Mouse (Mus musculus): ENCODE data around the gene D5Ertd579e. TPM values are rescaled to one million over a fixed set of nuclear protein-coding genes. Genes with fewer than 3 reads are reported as not detected.

Gene D5Ertd579e
- total and polyA plus RNA-seq, 2 experiments from 2014 or later, result 34.2 to 71.1 TPM

DNA sequence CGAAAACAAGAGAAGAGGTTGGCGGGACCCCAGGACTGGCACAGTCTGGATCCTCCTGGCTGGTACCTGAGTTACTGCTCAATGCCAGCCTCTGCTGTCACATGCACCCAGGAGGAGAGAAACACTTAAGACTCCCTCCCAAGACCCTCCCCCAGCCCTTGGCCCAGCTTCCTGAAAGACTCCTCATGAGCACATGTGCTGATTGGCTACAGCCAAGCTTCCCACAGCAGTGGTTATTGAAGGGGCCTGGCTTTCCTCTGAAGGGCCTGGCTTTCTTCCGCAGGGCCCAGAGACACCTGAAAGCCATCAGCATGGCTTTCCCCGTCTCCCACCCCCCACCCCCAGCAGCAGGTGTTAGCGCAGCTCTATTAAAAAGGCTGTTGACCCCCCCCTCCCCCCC, 102.6 kb downstream of the D5Ertd579e start, which contains the start of gene Tbc1d14:
Tbc1d14 (minus strand) TSS at position 101 of the 400 bp plus-strand sequence.
- WGBS, result 84% methylated on average over 5 of the region's 5 CpGs
- Histone ChIP-seq H3K36me3 (ENCODE audit: insufficient read depth, low read length) (no peaks in the 10 kb centered on the region), H3K4me3 (ENCODE audit: low read depth, low read length) (no peak within 1 kb of the TSS), H3K27ac (ENCODE audit: low read depth, low read length) (no peak within 1 kb of the TSS), H3K9ac (replicated peaks; ENCODE audit: low read length, poor library complexity, severe bottlenecking) (no peak within 1 kb of the TSS), H3K4me2 (ENCODE audit: low read depth, low read length, poor library complexity, severe bottlenecking) (no peak within 1 kb of the TSS), H3K27me3 (ENCODE audit: insufficient read depth, low read length) (no peaks in the 10 kb centered on the region), H3K4me1 (ENCODE audit: insufficient read depth, low read length) (no peaks in the 10 kb centered on the region), H3K9me3 (ENCODE audit: low read length) (no peaks in the 10 kb centered on the region)
- ATAC-seq (ENCODE audit: low FRiP score), result no peak
- TF ChIP-seq CTCF (IDR thresholded peaks at IDR 0.05), result no peak
- DNase-seq (ENCODE audit: low spot score), result no peak

- H3K27me3 ChIP-seq (ENCODE audit: insufficient read depth, low read length), result no peaks in the 10 kb centered on the region
- H3K9me3 ChIP-seq (ENCODE audit: low read length), result no peaks in the 10 kb centered on the region
- TF ChIP-seq CTCF (IDR thresholded peaks at IDR 0.05), result no peak
- ATAC-seq (ENCODE audit: low FRiP score) (no peak), DNase-seq (ENCODE audit: low spot score) (no peak)
- 72% methylated on average over 5 of the region's 5 CpGs for WGBS
- no peak overlapping the region for H3K4me3 ChIP-seq (ENCODE audit: low read depth, low read length)
- H3K36me3 ChIP-seq (ENCODE audit: insufficient read depth, low read length), result no peaks in the 10 kb centered on the region
- H3K4me2 ChIP-seq (ENCODE audit: low read depth, low read length, poor library complexity, severe bottlenecking), result no peak overlapping the region
- no peaks in the 10 kb centered on the region for H3K4me1 ChIP-seq (ENCODE audit: insufficient read depth, low read length)
- no peak overlapping the region for H3K27ac ChIP-seq (ENCODE audit: low read depth, low read length)
- H3K9ac ChIP-seq (replicated peaks; ENCODE audit: low read length, poor library complexity, severe bottlenecking), result no peak overlapping the region
Measured at GRCm38 (mm10) chr5:36590499-36590920, 105.3 kb downstream of the D5Ertd579e start.

DNA sequence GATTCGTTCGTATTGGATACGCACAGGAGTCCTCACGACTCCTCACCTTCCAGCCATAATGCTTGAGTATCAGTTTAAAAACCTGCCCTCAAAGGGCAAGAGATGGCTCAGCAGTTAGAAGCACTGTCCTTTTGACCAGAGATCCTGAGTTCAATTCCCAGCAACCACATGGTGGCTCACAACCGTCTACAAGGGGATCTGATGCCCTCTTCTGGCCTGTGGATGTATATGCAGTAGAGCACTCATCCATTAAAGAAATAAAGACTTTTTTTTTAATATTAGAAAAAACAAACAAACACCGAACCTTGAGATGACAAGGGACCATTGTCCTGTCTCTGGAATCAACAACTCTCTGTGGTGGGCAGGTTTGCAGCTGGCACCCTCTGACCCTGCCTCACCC, 111.5 kb downstream of the D5Ertd579e start:
- Histone ChIP-seq H3K27me3 (ENCODE audit: insufficient read depth, low read length) (no peaks in the 10 kb centered on the region), H3K27ac (ENCODE audit: low read depth, low read length) (no peak overlapping the region), H3K9ac (replicated peaks; ENCODE audit: low read length, poor library complexity, severe bottlenecking) (no peak overlapping the region), H3K4me2 (ENCODE audit: low read depth, low read length, poor library complexity, severe bottlenecking) (no peak overlapping the region), H3K4me3 (ENCODE audit: low read depth, low read length) (no peak overlapping the region), H3K4me1 (ENCODE audit: insufficient read depth, low read length) (no peaks in the 10 kb centered on the region), H3K9me3 (ENCODE audit: low read length) (no peaks in the 10 kb centered on the region), H3K36me3 (ENCODE audit: insufficient read depth, low read length) (no peaks in the 10 kb centered on the region)
- peak; percentile 41 for TF ChIP-seq CTCF (IDR thresholded peaks at IDR 0.05)
- 73% methylated on average over 6 of the region's 6 CpGs for WGBS
- DNase-seq (ENCODE audit: low spot score) (no peak), ATAC-seq (ENCODE audit: low FRiP score) (no peak)

GRCm38 (mm10) chr5:36581924-36582642, 113.7 kb downstream of the D5Ertd579e start:
- Histone ChIP-seq H3K36me3 (ENCODE audit: insufficient read depth, low read length) (no peaks in the 10 kb centered on the region), H3K27me3 (ENCODE audit: insufficient read depth, low read length) (no peaks in the 10 kb centered on the region), H3K4me3 (ENCODE audit: low read depth, low read length) (peak overlapping the region; percentile 77), H3K4me1 (ENCODE audit: insufficient read depth, low read length) (no peaks in the 10 kb centered on the region), H3K27ac (ENCODE audit: low read depth, low read length) (peak overlapping the region; percentile 90), H3K9me3 (ENCODE audit: low read length) (no peaks in the 10 kb centered on the region), H3K9ac (replicated peaks; ENCODE audit: low read length, poor library complexity, severe bottlenecking) (peak overlapping the region; percentile 81), H3K4me2 (ENCODE audit: low read depth, low read length, poor library complexity, severe bottlenecking) (peak overlapping the region; percentile 76)
- peak; percentile 6; the same call in 1 of the 2 replicates for TF ChIP-seq CTCF (IDR thresholded peaks at IDR 0.05)
- WGBS, result 2% methylated on average over 53 of the region's 54 CpGs
- peak; percentile 97 for ATAC-seq (ENCODE audit: low FRiP score)
- peak; percentile 99 for DNase-seq (ENCODE audit: low spot score)

DNA sequence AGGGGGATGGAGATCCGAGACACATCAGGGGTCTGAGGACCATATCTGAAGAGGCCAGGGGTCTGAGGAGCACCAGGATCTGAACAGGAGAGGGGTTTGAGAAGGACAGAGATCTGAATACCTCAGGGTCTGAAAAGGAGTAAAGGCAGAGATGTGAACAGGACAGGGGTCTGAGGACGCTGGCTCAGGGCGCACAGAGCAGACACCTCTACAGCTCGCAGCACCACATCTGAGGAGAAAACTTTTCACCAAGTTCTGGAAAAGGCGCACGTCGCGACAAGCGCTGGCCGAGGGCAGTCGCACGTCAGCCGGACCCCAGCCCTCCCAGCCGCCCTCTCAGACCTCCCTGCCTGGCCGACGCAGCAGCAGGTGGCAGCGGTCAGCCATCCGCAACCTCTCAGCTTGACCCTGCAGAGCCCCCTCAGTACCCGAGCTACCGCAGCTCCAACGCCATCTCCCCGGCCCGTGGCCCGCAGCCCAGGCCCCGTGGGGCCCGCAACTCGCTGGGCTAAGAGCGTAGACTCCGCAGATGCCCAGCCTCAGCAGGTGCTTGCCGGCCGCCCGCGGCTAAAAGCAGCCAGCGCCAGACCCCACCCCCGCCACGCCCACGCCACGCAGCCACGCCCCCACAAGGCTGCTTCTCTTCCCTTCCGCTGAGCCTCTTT, 114.4 kb downstream of the D5Ertd579e start:
- Histone ChIP-seq H3K9ac (replicated peaks; ENCODE audit: low read length, poor library complexity, severe bottlenecking) (peak overlapping the region; percentile 81), H3K36me3 (ENCODE audit: insufficient read depth, low read length) (no peaks in the 10 kb centered on the region), H3K4me3 (ENCODE audit: low read depth, low read length) (peak overlapping the region; percentile 77), H3K27me3 (ENCODE audit: insufficient read depth, low read length) (no peaks in the 10 kb centered on the region), H3K4me2 (ENCODE audit: low read depth, low read length, poor library complexity, severe bottlenecking) (peak overlapping the region; percentile 76), H3K27ac (ENCODE audit: low read depth, low read length) (peak overlapping the region; percentile 90), H3K4me1 (ENCODE audit: insufficient read depth, low read length) (no peaks in the 10 kb centered on the region), H3K9me3 (ENCODE audit: low read length) (no peaks in the 10 kb centered on the region)
- WGBS, result under 1% methylated on average over 40 of the region's 40 CpGs
- no peak for TF ChIP-seq CTCF (IDR thresholded peaks at IDR 0.05)
- DNase-seq (ENCODE audit: low spot score) (no peak), ATAC-seq (ENCODE audit: low FRiP score) (peak; percentile 8; the same call in 1 of the 2 replicates)

- H3K4me1 ChIP-seq (ENCODE audit: insufficient read depth, low read length), result peaks cover 4% of the 10 kb centered on the region; the same call in 1 of the 2 replicates
- no peak overlapping the region for H3K4me3 ChIP-seq (ENCODE audit: low read depth, low read length)
- WGBS, result 85% methylated on average over 7 of the region's 7 CpGs
- no peaks in the 10 kb centered on the region for H3K9me3 ChIP-seq (ENCODE audit: low read length)
- H3K36me3 ChIP-seq (ENCODE audit: insufficient read depth, low read length), result no peaks in the 10 kb centered on the region
- H3K4me2 ChIP-seq (ENCODE audit: low read depth, low read length, poor library complexity, severe bottlenecking), result no peak overlapping the region
- H3K27ac ChIP-seq (ENCODE audit: low read depth, low read length), result no peak overlapping the region
- H3K27me3 ChIP-seq (ENCODE audit: insufficient read depth, low read length), result no peaks in the 10 kb centered on the region
- no peak for DNase-seq (ENCODE audit: low spot score)
- TF ChIP-seq CTCF (IDR thresholded peaks at IDR 0.05), result no peak
- H3K9ac ChIP-seq (replicated peaks; ENCODE audit: low read length, poor library complexity, severe bottlenecking), result no peak overlapping the region
- ATAC-seq (ENCODE audit: low FRiP score), result no peak
Measured at GRCm38 (mm10) chr5:36579967-36580366, 115.9 kb downstream of the D5Ertd579e start.
